Mouse (Mus musculus) CH12.LX (cell line): ENCODE results near the gene Itga7. TPM values are rescaled to one million over a fixed set of nuclear protein-coding genes. Genes with fewer than 3 reads are reported as not detected.

ENCODE experiments used
- DNase-seq: peaks from one replicate; pipeline ENCODE4 v3.0.0-alpha.2; 2013; ENCODE audit errors: extremely low read depth
- H3K27ac ChIP-seq: 2 replicates; pipeline ENCODE4 v1.5.1; 2012; ENCODE audit warnings: low read depth, mild to moderate bottlenecking, control low read depth, moderate library complexity; ENCODE audit not compliant: insufficient read depth
- H3K27me3 ChIP-seq: replicated peaks from 2 replicates; pipeline ENCODE3; 2012; ENCODE audit warnings: inconsistent platforms
- H3K36me3 ChIP-seq, 2 experiments: replicated peaks in 1 of 2; 2 replicates each; pipeline versions ENCODE3 to v1.6.1; 2012; ENCODE audit warnings: inconsistent platforms in 1 of 2, low read length in 1 of 2, mild to moderate bottlenecking in 1 of 2, mixed read lengths in 1 of 2, moderate library complexity in 1 of 2; ENCODE audit not compliant: control insufficient read depth in 1 of 2, insufficient read depth in 1 of 2
- H3K4me1 ChIP-seq, 2 experiments: 2 replicates each; pipeline ENCODE4 v1.6.1; 2012; ENCODE audit warnings: inconsistent platforms in 1 of 2, moderate library complexity in 1 of 2; ENCODE audit not compliant: insufficient read depth in 2 of 2, control insufficient read depth in 1 of 2
- H3K4me2 ChIP-seq: 2 replicates; pipeline ENCODE4 v1.6.1; 2012; ENCODE audit warnings: low read depth, mild to moderate bottlenecking, control low read depth; ENCODE audit not compliant: poor library complexity, insufficient read depth, severe bottlenecking
- H3K4me3 ChIP-seq, 3 experiments: fragments of 150-350 bp in 1 of 3; sonication (generic) in 1 of 3; replicated peaks in 1 of 3; 2 replicates each; pipeline versions ENCODE3 to v1.5.1; 2011 to 2012; ENCODE audit warnings: low read depth in 2 of 3, low read length in 2 of 3, mild to moderate bottlenecking in 2 of 3, moderate library complexity in 2 of 3, control low read depth in 1 of 3, improper control_type of control experiment in 1 of 3, inconsistent platforms in 1 of 3, mixed read lengths in 1 of 3; ENCODE audit not compliant: poor library complexity in 1 of 3
- H3K79me2 ChIP-seq: replicated peaks from 2 replicates; pipeline ENCODE4 v1.6.1; 2012; ENCODE audit warnings: mild to moderate bottlenecking, moderate library complexity; ENCODE audit not compliant: control insufficient read depth, poor library complexity, insufficient read depth, severe bottlenecking; ENCODE audit errors: extremely low read depth
- H3K9ac ChIP-seq: 2 replicates; pipeline ENCODE4 v1.6.1; 2012; ENCODE audit warnings: low read depth, mild to moderate bottlenecking, control low read depth, moderate library complexity; ENCODE audit not compliant: insufficient read depth
- H3K9me3 ChIP-seq: replicated peaks from 2 replicates; pipeline ENCODE3; 2012; ENCODE audit warnings: low read length, inconsistent platforms, mixed read lengths
- BHLHE40 ChIP-seq: IDR thresholded peaks from 2 replicates; pipeline ENCODE4 v1.6.1; 2011; ENCODE audit warnings: mild to moderate bottlenecking, low read depth, low read length, improper control_type of control experiment
- CHD1 ChIP-seq: IDR thresholded peaks from 2 replicates; pipeline ENCODE4 v1.6.1; 2012; ENCODE audit warnings: low read depth, low read length, improper control_type of control experiment, inconsistent platforms
- CHD2 ChIP-seq: IDR thresholded peaks from 2 replicates; pipeline ENCODE4 v1.6.1; 2011; ENCODE audit warnings: low read length, improper control_type of control experiment
- CTCF ChIP-seq, 2 experiments: IDR thresholded peaks in 1 of 2; conservative IDR thresholded peaks in 1 of 2; 2 replicates each; pipeline ENCODE4 v1.5.1; 2011 to 2012; ENCODE audit warnings: low read depth in 2 of 2, low read length in 2 of 2, improper control_type of control experiment in 1 of 2, inconsistent platforms in 1 of 2, mild to moderate bottlenecking in 1 of 2, moderate library complexity in 1 of 2
- E2F4 ChIP-seq: IDR thresholded peaks from 2 replicates; pipeline ENCODE4 v1.6.1; 2011; ENCODE audit warnings: low read depth, low read length, improper control_type of control experiment; ENCODE audit not compliant: insufficient replicate concordance
- EP300 ChIP-seq: IDR thresholded peaks from 2 replicates; pipeline ENCODE4 v1.6.1; 2011; ENCODE audit warnings: low read length, improper control_type of control experiment
- ETS1 ChIP-seq: conservative IDR thresholded peaks from 2 replicates; pipeline ENCODE4 v1.6.1; 2012; ENCODE audit warnings: low read depth, mild to moderate bottlenecking, inconsistent platforms, low read length, improper control_type of control experiment, moderate library complexity
- GABPA ChIP-seq: IDR thresholded peaks from 2 replicates; pipeline ENCODE4 v1.6.1; 2012; ENCODE audit warnings: low read depth, low read length, improper control_type of control experiment, inconsistent platforms; ENCODE audit not compliant: insufficient replicate concordance
- HCFC1 ChIP-seq: IDR thresholded peaks from 2 replicates; pipeline ENCODE4 v1.6.1; 2012; ENCODE audit warnings: low read depth, mild to moderate bottlenecking, inconsistent platforms, low read length, improper control_type of control experiment
- JUN ChIP-seq: IDR thresholded peaks from 2 replicates; pipeline ENCODE4 v1.6.1; 2011; ENCODE audit warnings: low read depth, mild to moderate bottlenecking, low read length, improper control_type of control experiment, moderate library complexity; ENCODE audit not compliant: insufficient read depth
- MAX ChIP-seq: IDR thresholded peaks from 2 replicates; pipeline ENCODE4 v1.6.1; 2011; ENCODE audit warnings: low read length, improper control_type of control experiment
- MXI1 ChIP-seq: IDR thresholded peaks from 2 replicates; pipeline ENCODE4 v1.6.1; 2011; ENCODE audit warnings: mild to moderate bottlenecking, low read depth, low read length, improper control_type of control experiment
- NELFE ChIP-seq: IDR thresholded peaks from 2 replicates; pipeline ENCODE4 v1.6.1; 2011; ENCODE audit warnings: low read depth, low read length, improper control_type of control experiment
- NRF1 ChIP-seq: IDR thresholded peaks from 2 replicates; pipeline ENCODE4 v1.6.1; 2014; ENCODE audit warnings: low read depth, mild to moderate bottlenecking, inconsistent platforms, low read length, improper control_type of control experiment, moderate library complexity
- POLR2A ChIP-seq: IDR thresholded peaks from 2 replicates; pipeline ENCODE4 v1.6.1; 2011; ENCODE audit warnings: low read depth, mild to moderate bottlenecking, improper control_type of control experiment, low read length
- RCOR1 ChIP-seq: conservative IDR thresholded peaks from 2 replicates; pipeline ENCODE4 v1.6.1; 2012; ENCODE audit warnings: low read depth, mild to moderate bottlenecking, inconsistent platforms, low read length, improper control_type of control experiment
- SIN3A ChIP-seq: IDR thresholded peaks from 2 replicates; pipeline ENCODE4 v1.6.1; 2012; ENCODE audit warnings: low read length, improper control_type of control experiment, inconsistent platforms
- TBP ChIP-seq: conservative IDR thresholded peaks from 2 replicates; pipeline ENCODE4 v1.6.1; 2011; ENCODE audit warnings: low read depth, low read length, improper control_type of control experiment
- TCF12 ChIP-seq: IDR thresholded peaks from 2 replicates; pipeline ENCODE4 v1.6.1; 2014; ENCODE audit warnings: low read depth, mild to moderate bottlenecking, inconsistent platforms, low read length, improper control_type of control experiment
- ZC3H11A ChIP-seq: IDR thresholded peaks from 2 replicates; pipeline ENCODE4 v1.6.1; 2012; ENCODE audit warnings: low read depth, mild to moderate bottlenecking, inconsistent platforms, low read length, improper control_type of control experiment
- ZKSCAN1 ChIP-seq: IDR thresholded peaks from 2 replicates; pipeline ENCODE4 v1.6.1; 2012; ENCODE audit warnings: low read depth, inconsistent platforms, low read length, improper control_type of control experiment, borderline replicate concordance
- ZMIZ1 ChIP-seq: IDR thresholded peaks from 2 replicates; pipeline ENCODE4 v1.6.1; 2012; ENCODE audit warnings: low read depth, mild to moderate bottlenecking, inconsistent platforms, low read length, improper control_type of control experiment
- ZNF384 ChIP-seq: IDR thresholded peaks from 2 replicates; pipeline ENCODE4 v1.6.1; 2012; ENCODE audit warnings: low read depth, low read length, improper control_type of control experiment, inconsistent platforms
- dilution Hi-C: fragments of 300-500 bp; cut with MboI; formaldehyde crosslinking; loops from 2 replicates; pipeline ENCODE4 v1.14.3; 2020; ENCODE audit warnings: low sequenced_read_pairs; ENCODE audit not compliant: extremely low pct_unique_long_range_greater_than_20kb, extremely low pct_ligation_motif_present
- in situ Hi-C: fragments of 300-500 bp; cut with MboI; formaldehyde crosslinking; loops from 3 replicates; pipeline ENCODE4 v1.14.3; 2019; ENCODE audit warnings: low sequenced_read_pairs, low pct_ligation_motif_present, low pct_unique_long_range_greater_than_20kb, mixed read lengths
- polyA plus RNA-seq: library from polyadenylated mRNA; unstranded; fragments of >175 nt; gene quantifications from 2 replicates; pipeline ENCODE4 v1.2.1, GENCODE M21; 2012; ENCODE audit warnings: low read depth; ENCODE audit not compliant: insufficient read length
- total RNA-seq, 2 experiments: library from RNA; depleted of rRNA; stranded (reverse); fragments of 300-350 nt in 1 of 2; fragments of >200 nt in 1 of 2; gene quantifications; 2 replicates each; pipeline ENCODE4 v1.2.3; 2012 to 2014

The Itga7 gene
- total and polyA plus RNA-seq, 3 experiments, result 0.55 to 0.64 (median 0.63) TPM

GRCm38 (mm10) chr10:128911430-128911829, 22.2 kb upstream of the Itga7 start:
- Histone ChIP-seq H3K79me2 (no peaks in the 10 kb centered on the region), H3K4me3 (no peak overlapping the region), H3K27me3 (peaks cover 2% of the 10 kb centered on the region)
- DNase-seq, result no peak
- in situ Hi-C loops (no loop called here), dilution Hi-C loops (no loop called here)
- TF ChIP-seq HCFC1 (no peak), TBP (no peak), MXI1 (no peak), CHD1 (no peak), CHD2 (no peak), ZKSCAN1 (no peak), MAX (no peak), NRF1 (no peak), POLR2A (no peak), RCOR1 (no peak)
- TF ChIP-seq, all 38 proteins: peak for 0
- H3K9me3 ChIP-seq, result no peaks in the 10 kb centered on the region
- no peak overlapping the region for H3K4me2 ChIP-seq
- peaks cover 0 to under 1% of the 10 kb centered on the region in 2 experiments for H3K36me3 ChIP-seq
- 0 out of 4 replicates have a peak, but pooled peaks cover 0 to 3% of the 10 kb centered on the region in 2 experiments for H3K4me1 ChIP-seq
- H3K9ac ChIP-seq, result no peak overlapping the region
- H3K27ac ChIP-seq, result no peak overlapping the region

- dilution Hi-C loops, result no loop called here
- Histone ChIP-seq H3K27ac (no peak overlapping the region), H3K27me3 (peaks cover 2% of the 10 kb centered on the region), H3K79me2 (no peaks in the 10 kb centered on the region), H3K4me1 (0 out of 4 replicates have a peak, but pooled peaks cover 0 to 3% of the 10 kb centered on the region in 2 experiments), H3K9ac (no peak overlapping the region), H3K36me3 (peaks cover 0 to 8% of the 10 kb centered on the region in 2 experiments), H3K4me2 (no peak overlapping the region), H3K4me3 (no peak overlapping the region), H3K9me3 (no peaks in the 10 kb centered on the region)
- no peak for DNase-seq
- TF ChIP-seq EP300 (no peak), MXI1 (no peak), TBP (no peak), BHLHE40 (no peak), SIN3A (no peak), E2F4 (no peak), POLR2A (no peak), ETS1 (no peak), CTCF (conservative IDR thresholded peaks at IDR 0.05 in 1 of 2, IDR thresholded peaks at IDR 0.05 in 1 of 2; ENCODE audit: low read depth in 2 of 2, low read length in 2 of 2) (no peak), GABPA (no peak), NELFE (no peak), ZNF384 (no peak), TCF12 (no peak), NRF1 (no peak), ZMIZ1 (no peak), JUN (no peak), HCFC1 (no peak), ZC3H11A (no peak), RCOR1 (no peak)
- TF ChIP-seq, all 38 proteins: peak for 0
- in situ Hi-C loops, result no loop called here
These were observed 21.4 kb upstream of the Itga7 start for GRCm38 (mm10) chr10:128912268-128912667.
